11 mouse cellular contexts compared by ENCODE assay signal in the genomic region with DNA sequence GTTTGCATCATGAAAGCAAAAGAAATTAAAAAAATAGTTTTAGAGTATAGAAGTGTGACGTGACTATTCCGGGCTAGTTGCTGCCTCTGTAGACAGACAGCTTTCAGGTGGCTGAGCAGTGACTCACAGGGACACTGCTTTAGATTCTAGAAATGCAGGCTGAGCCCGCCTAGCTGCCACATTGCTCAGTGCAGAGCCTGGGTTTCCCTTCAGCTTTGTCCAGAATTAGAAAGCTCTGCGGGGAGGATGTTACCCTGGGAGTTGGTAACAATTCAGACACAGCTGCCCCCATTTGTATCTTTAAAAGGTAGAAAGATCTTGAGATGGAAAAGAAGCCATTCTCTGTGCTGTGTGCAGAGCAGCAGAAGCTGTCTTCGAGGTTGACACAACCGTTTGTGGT.
DNase-seq lines count a peak whose midpoint lies in the region; ATAC-seq lines count a peak whose summit lies in the region.
"Had no signal": no experiment of that assay in that cellular context is flagged by ENCODE, and none has a peak within 500 bp of the region (broad histone marks: within the 10 kb centered on the region; RNA-seq: fewer than 3 reads in every experiment).

No protein-coding gene starts in this region.

- H3K9me3 ChIP-seq in heart, embryonic 12.5 days (replicated peaks) = no peaks in the 10 kb centered on the region
- H3K9me3 ChIP-seq: forebrain, embryonic 10.5 days had no signal

- H3K36me3 ChIP-seq in heart, embryonic 12.5 days = no peaks in the 10 kb centered on the region
- H3K36me3 ChIP-seq: forebrain, embryonic 10.5 days had no signal

- H3K4me1 ChIP-seq in heart, embryonic 12.5 days (replicated peaks) = no peaks in the 10 kb centered on the region
- H3K4me1 ChIP-seq: forebrain, embryonic 10.5 days had no signal

- no peaks in the 10 kb centered on the region for H3K27me3 ChIP-seq in heart, embryonic 12.5 days (replicated peaks)

- 64% methylated on average over 6 of the region's 6 CpGs for WGBS in heart, embryonic 12.5 days

- no peak overlapping the region for H3K4me2 ChIP-seq in heart, embryonic 12.5 days

- intact Hi-C loops in left cerebral cortex, postnatal 25 days (cut with DNase I) = loop anchor here (5.0 kb wide), 1 partner anchor 39 kb away; no protein-coding TSS in a partner anchor

- no peak overlapping the region for H3K4me3 ChIP-seq in heart, embryonic 12.5 days
- H3K4me3 ChIP-seq: forebrain, embryonic 10.5 days had no signal

- ATAC-seq in frontal cortex, adult (ENCODE audit: low TSS enrichment) = peak; percentile 93
- no peak for ATAC-seq in heart, embryonic 12.5 days (ENCODE audit: insufficient number of reproducible peaks, low FRiP score)
- ATAC-seq: inflammation-experienced regulatory T-cells, adult 6 months; liver, postnatal 0 days had no signal

- no peak overlapping the region for H3K9ac ChIP-seq in heart, embryonic 12.5 days
- H3K9ac ChIP-seq: liver, postnatal 0 days had no signal

- no peak for DNase-seq in frontal cortex, postnatal 10 days (ENCODE audit: low spot score in 2 of 2)
- peak; percentile 46 for DNase-seq in urinary bladder, postnatal 14 days (ENCODE audit: low spot score)
- no peak for DNase-seq in urinary bladder, adult 2 months (ENCODE audit: low spot score)
- peak; percentile 63 to 94 for DNase-seq in left cerebral cortex, postnatal 25 days (ENCODE audit: low spot score in 2 of 2)
- no peak for DNase-seq in heart, adult 8-10 months (ENCODE audit: low spot score)
- DNase-seq: embryo, embryonic 11 days; liver, postnatal 0 days had no signal

- no peak overlapping the region for H3K27ac ChIP-seq in heart, embryonic 12.5 days (ENCODE audit: poor library complexity, severe bottlenecking)
- H3K27ac ChIP-seq: forebrain, embryonic 10.5 days had no signal

Comparison
In these comparisons a context has a peak if more than half of its experiments do, and no peak if none do; other contexts are left out.
1. DNase-seq: peak in urinary bladder, postnatal 14 days (single experiment) and left cerebral cortex, postnatal 25 days (2 of 2); none in frontal cortex, postnatal 10 days (0 of 2), urinary bladder, adult 2 months (single experiment) and heart, adult 8-10 months (single experiment).